Mouse (Mus musculus) spleen, adult 2 months (tissue): ENCODE measurements around the gene Trat1. TPM values are rescaled to one million over a fixed set of nuclear protein-coding genes. Genes with fewer than 3 reads are reported as not detected.

Experiments
- DNase-seq, 2 experiments: peaks; one replicate each; pipeline versions ENCODE4 v3.0.0 to v3.0.0-alpha.2; 2012 to 2021; ENCODE audit warnings: low spot score in 2 of 2, low read depth in 1 of 2
- H3K27ac ChIP-seq: fragments of 200-500 bp; 2 replicates; pipeline ENCODE4 v1.5.1; 2012; ENCODE audit warnings: low read length, inconsistent platforms; ENCODE audit not compliant: insufficient read depth
- H3K27me3 ChIP-seq: fragments of 200-500 bp; 2 replicates; pipeline ENCODE4 v1.6.1; 2012; ENCODE audit warnings: mild to moderate bottlenecking, moderate library complexity, low read length, inconsistent platforms; ENCODE audit not compliant: control insufficient read depth, insufficient read depth
- H3K36me3 ChIP-seq: fragments of 200-500 bp; 2 replicates; pipeline ENCODE4 v1.6.1; 2012; ENCODE audit warnings: mild to moderate bottlenecking, low read length, inconsistent platforms; ENCODE audit not compliant: control insufficient read depth, insufficient read depth
- H3K4me1 ChIP-seq: fragments of 200-500 bp; 2 replicates; pipeline ENCODE4 v1.6.1; 2011; ENCODE audit warnings: inconsistent platforms; ENCODE audit not compliant: control insufficient read depth, insufficient read depth, insufficient read length
- H3K4me3 ChIP-seq: fragments of 200-500 bp; 2 replicates; pipeline ENCODE4 v1.5.1; 2011; ENCODE audit warnings: mild to moderate bottlenecking, inconsistent platforms; ENCODE audit not compliant: insufficient read depth, insufficient read length; ENCODE audit errors: extremely low read depth
- CTCF ChIP-seq: fragments of 200-500 bp; IDR thresholded peaks from 2 replicates; pipeline ENCODE4 v1.5.1; 2011; ENCODE audit warnings: mild to moderate bottlenecking, inconsistent platforms; ENCODE audit not compliant: insufficient read depth, insufficient read length, insufficient replicate concordance; ENCODE audit errors: extremely low read depth
- POLR2A ChIP-seq: fragments of 200-500 bp; IDR thresholded peaks from 2 replicates; pipeline ENCODE4 v1.6.1; 2011; ENCODE audit warnings: low read depth, low read length, inconsistent platforms
- WGBS: fragments of 180-500 bp; shearing (Covaris S2); methylation state at CpG from one replicate; pipeline ENCODE4 v1.1.7; 2018; 5-methylcytosine and 5-hydroxymethylcytosine counted together
- polyA plus RNA-seq: library from polyadenylated mRNA; depleted of rRNA; stranded (reverse); fragments of >200 nt; gene quantifications from 2 replicates; pipeline ENCODE4 v1.2.3, GENCODE M21; 2012; rRNA removed

The Trat1 gene
- polyA plus RNA-seq, 1 experiment = 1.3 TPM

DNA sequence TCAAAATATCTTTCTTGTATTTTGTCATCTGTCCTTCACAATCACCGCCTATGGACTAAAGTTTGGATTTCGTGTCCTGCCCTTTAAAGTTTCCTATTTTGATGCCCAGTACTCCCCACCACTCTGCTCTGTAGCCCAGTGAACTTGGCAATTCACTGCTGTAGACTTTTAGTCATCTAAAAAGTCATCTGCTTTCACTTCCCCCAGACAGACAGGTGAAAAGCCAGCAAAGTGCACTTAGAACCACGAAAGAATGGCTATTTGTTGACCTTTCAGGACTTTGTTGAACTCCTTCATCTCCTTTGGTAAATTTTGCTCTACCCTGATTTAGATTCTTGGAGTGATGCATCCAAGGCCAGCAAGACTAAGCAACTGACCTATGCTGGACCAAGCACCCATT, 34.9 kb downstream of the Trat1 start:
- 75% methylated on average over 3 of the region's 3 CpGs for WGBS
- Histone ChIP-seq H3K27me3 (no peaks in the 10 kb centered on the region), H3K36me3 (no peaks in the 10 kb centered on the region), H3K4me1 (no peaks in the 10 kb centered on the region), H3K4me3 (no peak overlapping the region), H3K27ac (no peak overlapping the region)
- no peak for DNase-seq
- TF ChIP-seq CTCF (no peak), POLR2A (no peak)

DNA sequence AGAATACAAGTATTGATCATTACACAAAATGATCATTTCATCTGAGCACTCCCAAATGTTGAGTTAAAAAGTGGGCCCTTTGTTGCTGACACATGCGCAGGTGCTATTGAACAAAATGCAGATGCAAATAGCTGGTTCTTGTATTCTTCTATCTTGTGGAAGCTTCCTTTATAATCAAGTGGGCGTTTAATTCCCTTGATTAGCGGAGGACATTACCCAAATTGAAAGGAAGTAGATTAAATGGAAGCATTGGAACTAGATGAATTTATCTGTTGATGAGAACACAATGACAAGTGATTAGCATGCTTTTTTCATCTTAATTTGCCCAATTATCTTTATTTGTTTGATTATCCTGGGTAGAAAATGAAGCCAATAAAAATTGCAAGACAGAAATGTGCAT, 51.6 kb downstream of the Trat1 start:
- H3K27ac ChIP-seq = no peak overlapping the region
- H3K36me3 ChIP-seq = no peaks in the 10 kb centered on the region
- WGBS = 95% methylated on average over 3 of the region's 3 CpGs
- H3K27me3 ChIP-seq = no peaks in the 10 kb centered on the region
- no peak overlapping the region for H3K4me3 ChIP-seq
- no peak for DNase-seq
- no peaks in the 10 kb centered on the region for H3K4me1 ChIP-seq
- no peak for TF ChIP-seq CTCF
- no peak for TF ChIP-seq POLR2A

DNA sequence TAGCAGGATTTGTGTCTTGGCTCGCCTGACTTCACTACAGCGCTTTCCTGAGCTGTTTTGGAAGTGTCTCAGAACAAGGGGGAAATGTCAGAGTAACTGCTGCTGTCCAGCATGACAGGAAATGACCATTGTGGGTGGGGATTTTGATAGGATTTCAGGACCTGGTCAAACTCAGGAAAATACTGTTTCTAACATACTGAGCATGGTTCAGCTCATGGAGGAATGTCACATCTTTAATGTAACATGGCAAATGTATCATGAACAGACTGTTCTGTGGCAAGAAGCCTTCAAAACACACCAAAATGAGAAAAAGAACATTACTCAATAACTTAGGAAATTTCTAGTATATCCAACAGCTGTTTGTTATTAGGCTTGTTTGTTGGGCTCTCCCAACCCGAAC, 52.1 kb downstream of the Trat1 start:
- H3K27me3 ChIP-seq = no peaks in the 10 kb centered on the region
- H3K4me3 ChIP-seq = no peak overlapping the region
- no peaks in the 10 kb centered on the region for H3K4me1 ChIP-seq
- WGBS = 85% methylated on average over 3 of the region's 3 CpGs
- no peak overlapping the region for H3K27ac ChIP-seq
- H3K36me3 ChIP-seq = no peaks in the 10 kb centered on the region
- DNase-seq = no peak
- TF ChIP-seq POLR2A = no peak

DNA sequence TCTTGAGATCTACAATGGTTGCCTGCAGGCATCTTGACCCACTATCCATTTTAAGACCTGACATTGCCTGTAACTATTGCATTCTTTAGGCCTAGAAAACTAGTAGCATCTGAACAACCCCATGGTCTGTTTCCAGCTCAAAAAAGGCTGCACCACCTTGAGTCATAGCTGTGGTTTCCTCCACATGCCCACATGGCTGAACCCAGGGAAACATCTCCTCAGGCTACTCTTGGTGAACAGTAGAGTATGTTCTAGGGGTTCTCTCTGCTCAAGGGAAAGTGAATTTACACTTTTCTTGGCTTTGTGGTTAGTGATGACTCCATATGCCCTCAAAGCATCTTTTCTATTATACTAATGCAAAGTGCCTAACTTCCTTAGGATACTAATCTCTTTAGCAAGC, 55.5 kb downstream of the Trat1 start:
- no peak overlapping the region for H3K27ac ChIP-seq
- TF ChIP-seq POLR2A (no peak), CTCF (no peak)
- H3K4me3 ChIP-seq = no peak overlapping the region
- no peaks in the 10 kb centered on the region for H3K36me3 ChIP-seq
- DNase-seq = no peak
- H3K4me1 ChIP-seq = no peaks in the 10 kb centered on the region
- H3K27me3 ChIP-seq = no peaks in the 10 kb centered on the region

DNA sequence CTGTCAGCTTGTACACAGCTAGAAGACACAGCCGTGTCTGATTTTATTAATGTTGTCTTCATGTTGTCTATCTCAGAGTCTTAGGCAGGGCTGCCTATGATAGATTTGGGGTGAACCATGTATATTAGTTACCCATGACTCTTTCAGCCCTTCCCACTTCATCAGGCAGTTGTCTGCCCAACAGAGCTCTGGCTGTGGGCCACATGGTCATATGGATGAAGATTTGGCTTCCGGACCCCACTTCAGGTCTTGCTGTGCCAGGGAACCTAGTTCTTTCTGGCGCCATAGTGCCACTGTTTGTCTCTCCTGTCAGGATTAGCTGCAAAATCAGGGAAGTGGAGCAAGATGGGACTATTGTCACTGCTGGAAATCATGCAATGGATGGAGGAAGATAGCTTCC, 69.9 kb downstream of the Trat1 start:
- H3K4me1 ChIP-seq = no peaks in the 10 kb centered on the region
- no peak for DNase-seq
- H3K4me3 ChIP-seq = no peak overlapping the region
- no peaks in the 10 kb centered on the region for H3K36me3 ChIP-seq
- WGBS = 90% methylated on average over 3 of the region's 3 CpGs
- no peak overlapping the region for H3K27ac ChIP-seq
- TF ChIP-seq CTCF = no peak
- TF ChIP-seq POLR2A = no peak
- H3K27me3 ChIP-seq = no peaks in the 10 kb centered on the region

Other genes starting within 250 kb of the Trat1 start
- gene Retnlb, start 44.8 kb upstream of the Trat1 start, polyA plus RNA-seq = not detected in 2 replicates
- gene Retnla, start 70.5 kb upstream of the Trat1 start, polyA plus RNA-seq = 2.7 and 5.4 TPM in 2 replicates
- gene Retnlg, start 100.6 kb upstream of the Trat1 start, polyA plus RNA-seq = 16.1 and 42.0 TPM in 2 replicates
- gene Dzip3, start 222.1 kb upstream of the Trat1 start, polyA plus RNA-seq = 1.4 and 1.5 TPM in 2 replicates
- gene Cip2a, start 222.2 kb upstream of the Trat1 start, polyA plus RNA-seq = 1.1 and 1.3 TPM in 2 replicates